Mouse (Mus musculus) thymus, adult 2 months (tissue): Measurements from ENCODE around the gene Eml3. TPM values are rescaled to one million over a fixed set of nuclear protein-coding genes. Genes with fewer than 3 reads are reported as not detected.
"Not testable (repeated sequence)": the region's sequence is repeated elsewhere in the genome, so short reads cannot be mapped to it uniquely, and the experiment has no call there.

ENCODE experiments used
- DNase-seq: peaks from one replicate; pipeline ENCODE4 v3.0.0; 2021
- H3K27ac ChIP-seq: fragments of 200-500 bp; 2 replicates; pipeline ENCODE4 v1.5.1; 2012; ENCODE audit warnings: low read length, control low read depth; ENCODE audit not compliant: control insufficient read depth, insufficient read depth
- H3K27me3 ChIP-seq: fragments of 200-500 bp; 2 replicates; pipeline ENCODE4 v1.6.1; 2012; ENCODE audit warnings: mild to moderate bottlenecking, low read length, moderate library complexity, mixed read lengths; ENCODE audit not compliant: control insufficient read depth, insufficient read depth
- H3K36me3 ChIP-seq: fragments of 200-500 bp; 2 replicates; pipeline ENCODE4 v1.6.1; 2012; ENCODE audit warnings: mild to moderate bottlenecking, low read length, moderate library complexity; ENCODE audit not compliant: control insufficient read depth, insufficient read depth
- H3K4me1 ChIP-seq: fragments of 200-500 bp; replicated peaks from 2 replicates; pipeline ENCODE4 v1.6.1; 2012; ENCODE audit warnings: low read length; ENCODE audit not compliant: control insufficient read depth, insufficient read depth
- H3K4me3 ChIP-seq: fragments of 200-500 bp; 2 replicates; pipeline ENCODE4 v1.5.1; 2012; ENCODE audit warnings: mild to moderate bottlenecking, low read length, control low read depth, moderate library complexity; ENCODE audit not compliant: control insufficient read depth, insufficient read depth
- CTCF ChIP-seq: fragments of 200-500 bp; IDR thresholded peaks from 2 replicates; pipeline ENCODE4 v1.5.1; 2012; ENCODE audit warnings: mild to moderate bottlenecking, control low read depth, low read length, moderate library complexity, borderline replicate concordance; ENCODE audit not compliant: control insufficient read depth, poor library complexity, insufficient read depth; ENCODE audit errors: extremely low read depth
- POLR2A ChIP-seq: fragments of 200-500 bp; IDR thresholded peaks from 2 replicates; pipeline ENCODE4 v1.6.1; 2012; ENCODE audit warnings: mild to moderate bottlenecking, low read length, control low read depth, moderate library complexity; ENCODE audit not compliant: control insufficient read depth, poor library complexity, insufficient read depth; ENCODE audit errors: extremely low read depth
- WGBS: fragments of 180-500 bp; shearing (Covaris S2); methylation state at CpG from one replicate; pipeline ENCODE4 v1.1.7; 2018; 5-methylcytosine and 5-hydroxymethylcytosine counted together
- polyA plus RNA-seq: library from polyadenylated mRNA; depleted of rRNA; stranded (reverse); fragments of >200 nt; gene quantifications from 2 replicates; pipeline ENCODE4 v1.2.3, GENCODE M21; 2012

Gene Eml3
- polyA plus RNA-seq, 1 experiment, result 72.3 TPM

GRCm38 (mm10) chr19:8967893-8968292, 38.5 kb downstream of the Eml3 start:
- no peak for DNase-seq
- no peak overlapping the region for H3K27ac ChIP-seq
- H3K4me3 ChIP-seq, result peak overlapping the region; percentile 67; the same call in 1 of the 2 replicates
- no peak for TF ChIP-seq POLR2A
- no peak for TF ChIP-seq CTCF
- H3K4me1 ChIP-seq, result peaks cover 13% of the 10 kb centered on the region
- H3K27me3 ChIP-seq, result no peaks in the 10 kb centered on the region
- 3% methylated on average over 9 of the region's 9 CpGs for WGBS
- H3K36me3 ChIP-seq, result peaks cover 48% of the 10 kb centered on the region

- H3K36me3 ChIP-seq, result peaks cover 67% of the 10 kb centered on the region
- not testable (repeated sequence) for H3K4me3 ChIP-seq, H3K4me1 ChIP-seq, DNase-seq, H3K27ac ChIP-seq, H3K27me3 ChIP-seq
- WGBS, result 97% methylated on average over 8 of the region's 8 CpGs
Measured at GRCm38 (mm10) chr19:8972491-8972890, 43.1 kb downstream of the Eml3 start.

GRCm38 (mm10) chr19:8974638-8975037, 45.3 kb downstream of the Eml3 start:
- no peak overlapping the region for H3K4me3 ChIP-seq
- no peaks in the 10 kb centered on the region for H3K4me1 ChIP-seq
- no peaks in the 10 kb centered on the region for H3K27me3 ChIP-seq
- 97% methylated on average over 1 of the region's 1 CpGs for WGBS
- H3K36me3 ChIP-seq, result peaks cover 83% of the 10 kb centered on the region
- no peak for DNase-seq
- TF ChIP-seq CTCF, result no peak
- TF ChIP-seq POLR2A, result no peak
- H3K27ac ChIP-seq, result no peak overlapping the region

GRCm38 (mm10) chr19:8975491-8975890, 46.1 kb downstream of the Eml3 start:
- no peak overlapping the region for H3K4me3 ChIP-seq
- no peak overlapping the region for H3K27ac ChIP-seq
- no peaks in the 10 kb centered on the region for H3K27me3 ChIP-seq
- H3K4me1 ChIP-seq, result no peaks in the 10 kb centered on the region
- peaks cover 78% of the 10 kb centered on the region for H3K36me3 ChIP-seq
- WGBS, result 100% methylated on average over 2 of the region's 2 CpGs
- TF ChIP-seq CTCF (no peak), POLR2A (no peak)
- no peak for DNase-seq

GRCm38 (mm10) chr19:8976535-8976934, 47.2 kb downstream of the Eml3 start:
- peak; percentile 29 for DNase-seq
- H3K27me3 ChIP-seq, result no peaks in the 10 kb centered on the region
- no peak overlapping the region for H3K27ac ChIP-seq
- H3K36me3 ChIP-seq, result peaks cover 67% of the 10 kb centered on the region
- TF ChIP-seq POLR2A (no peak), CTCF (peak; percentile 28; the same call in 1 of the 2 replicates)
- H3K4me1 ChIP-seq, result peaks cover 4% of the 10 kb centered on the region; the same call in 1 of the 2 replicates
- H3K4me3 ChIP-seq, result no peak overlapping the region
- WGBS, result 87% methylated on average over 3 of the region's 3 CpGs

GRCm38 (mm10) chr19:8980771-8981170, 51.4 kb downstream of the Eml3 start:
- Histone ChIP-seq H3K4me1 (peaks cover 17% of the 10 kb centered on the region), H3K27me3 (no peaks in the 10 kb centered on the region), H3K36me3 (peaks cover 36% of the 10 kb centered on the region), H3K27ac (no peak overlapping the region), H3K4me3 (no peak overlapping the region)
- TF ChIP-seq CTCF (no peak), POLR2A (no peak)
- DNase-seq, result no peak
- 36% methylated on average over 5 of the region's 5 CpGs for WGBS

GRCm38 (mm10) chr19:8981450-8982168, 52.3 kb downstream of the Eml3 start:
- H3K4me1 ChIP-seq, result peaks cover 17% of the 10 kb centered on the region
- no peak for TF ChIP-seq POLR2A
- TF ChIP-seq CTCF, result no peak
- H3K36me3 ChIP-seq, result peaks cover 32% of the 10 kb centered on the region
- no peaks in the 10 kb centered on the region for H3K27me3 ChIP-seq
- H3K4me3 ChIP-seq, result no peak overlapping the region
- DNase-seq, result no peak
- WGBS, result 68% methylated on average over 2 of the region's 2 CpGs
- H3K27ac ChIP-seq, result no peak overlapping the region
